Mouse (Mus musculus): ENCODE measurements around the gene Ptgds. TPM values are rescaled to one million over a fixed set of nuclear protein-coding genes. Genes with fewer than 3 reads are reported as not detected.

Ptgds gene
- polyA plus RNA-seq, 1 experiment from 2014 or later: 0.80 TPM

DNA sequence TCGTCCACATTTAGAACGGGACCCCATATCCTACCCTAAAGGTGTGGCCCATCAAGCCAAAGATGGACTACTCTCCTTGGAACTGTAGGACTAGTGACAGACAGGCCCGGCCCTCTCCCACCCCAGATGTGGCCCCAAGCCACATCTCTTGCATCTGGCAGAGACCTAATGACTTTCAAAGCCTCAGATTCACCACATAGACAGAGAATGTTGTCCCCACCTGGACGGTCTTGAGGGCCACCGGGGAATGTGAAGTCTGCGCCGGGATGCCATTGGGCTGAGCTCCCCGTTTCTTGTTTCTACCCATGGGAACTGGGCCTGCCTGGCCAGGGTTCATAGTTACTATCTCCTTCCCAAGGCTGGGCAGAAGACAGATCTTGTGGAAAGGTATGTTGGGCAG, 7.7 kb upstream of the Ptgds start:
- Histone ChIP-seq H3K4me2 (replicated peaks) (no peak overlapping the region), H3K36me3 (no peaks in the 10 kb centered on the region), H3K4me3 (no peak overlapping the region), H3K27me3 (0 out of 2 replicates have a peak, but pooled peaks cover under 1% of the 10 kb centered on the region), H3K9me3 (no peaks in the 10 kb centered on the region), H3K27ac (no peak overlapping the region), H3K9ac (no peak overlapping the region), H3K4me1 (no peaks in the 10 kb centered on the region)
- 84% methylated on average over 8 of the region's 8 CpGs for WGBS
- no peak for ATAC-seq (ENCODE audit: low FRiP score, low read depth)

DNA sequence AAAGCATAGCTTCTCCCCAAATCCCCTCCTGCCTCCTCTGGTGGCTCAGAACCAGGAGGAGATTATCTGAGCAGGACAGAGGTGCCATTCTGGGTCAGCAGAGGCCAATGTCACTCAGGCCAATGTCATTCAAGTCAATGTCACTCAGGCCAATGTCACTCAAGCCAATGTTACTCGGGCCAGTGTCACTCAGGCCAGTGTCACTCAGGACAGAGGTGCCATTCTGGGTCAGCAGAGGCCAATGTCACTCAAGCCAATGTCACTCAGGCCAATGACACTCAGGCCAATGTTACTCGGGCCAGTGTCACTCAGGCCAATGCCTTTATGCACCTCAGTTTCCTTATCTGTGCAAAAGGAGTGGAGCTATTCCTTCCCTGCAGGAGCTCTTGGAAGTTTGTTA, 2.7 kb upstream of the Ptgds start:
- Histone ChIP-seq H3K27ac (no peak overlapping the region), H3K9me3 (no peaks in the 10 kb centered on the region), H3K4me3 (no peak overlapping the region), H3K27me3 (no peaks in the 10 kb centered on the region), H3K4me1 (peaks cover 7% of the 10 kb centered on the region; the same call in 1 of the 2 replicates), H3K4me2 (replicated peaks) (no peak overlapping the region), H3K9ac (no peak overlapping the region), H3K36me3 (no peaks in the 10 kb centered on the region)
- WGBS: 77% methylated on average over 2 of the region's 2 CpGs
- ATAC-seq (ENCODE audit: low FRiP score, low read depth): no peak

DNA sequence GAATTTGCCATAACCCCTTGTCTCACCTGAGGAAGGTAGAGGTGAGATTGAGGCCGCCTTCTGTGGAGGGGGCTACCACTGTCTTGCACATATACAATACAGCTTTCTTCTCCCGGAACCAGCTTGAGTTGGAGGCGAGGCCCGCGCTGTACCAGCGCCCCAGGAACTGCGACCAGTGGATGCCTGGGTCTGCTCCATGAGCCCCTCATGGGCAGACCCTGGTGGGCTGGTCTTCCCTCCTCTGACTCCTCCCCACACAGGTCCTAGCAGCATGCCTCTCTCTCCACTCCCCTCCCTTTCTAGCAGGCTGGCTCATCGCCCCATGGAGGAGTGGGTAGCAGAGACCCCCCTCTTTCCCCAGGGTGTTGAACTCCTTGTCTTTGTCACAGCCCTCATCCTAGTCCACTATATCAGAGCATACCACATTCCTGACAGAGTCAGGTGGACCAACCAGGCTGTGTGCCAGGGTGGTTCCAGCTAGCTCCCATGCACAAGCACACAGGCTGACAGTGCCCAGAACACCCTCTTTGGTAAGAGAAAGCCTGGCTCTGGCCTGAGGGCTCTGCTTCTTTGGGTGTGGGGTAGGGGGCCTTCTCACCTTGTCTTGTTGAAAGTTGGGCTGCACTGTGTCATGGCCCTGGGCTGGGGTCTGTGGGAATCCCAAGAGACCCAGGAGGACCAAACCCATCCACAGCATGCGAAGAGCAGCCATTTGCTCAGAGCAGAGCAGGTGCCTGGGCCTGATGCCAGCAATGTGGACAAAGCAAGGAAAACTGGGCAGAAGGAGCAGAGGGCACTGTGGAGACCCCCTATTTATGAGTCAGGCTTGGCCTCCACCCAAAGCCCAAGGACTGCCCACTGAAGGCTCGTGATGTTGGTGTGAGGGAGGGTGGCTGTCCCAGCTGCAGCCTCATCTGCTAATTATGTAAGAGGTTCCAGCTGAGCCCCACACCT, 607 bp downstream of the Ptgds start:
- H3K4me2 ChIP-seq (replicated peaks): no peak overlapping the region
- peaks cover 15% of the 10 kb centered on the region; the same call in 1 of the 2 replicates for H3K4me1 ChIP-seq
- no peak overlapping the region for H3K4me3 ChIP-seq
- H3K36me3 ChIP-seq: no peaks in the 10 kb centered on the region
- 72% methylated on average over 10 of the region's 10 CpGs for WGBS
- H3K9me3 ChIP-seq: no peaks in the 10 kb centered on the region
- H3K27me3 ChIP-seq: no peaks in the 10 kb centered on the region
- ATAC-seq (ENCODE audit: low FRiP score, low read depth): no peak
- H3K9ac ChIP-seq: no peak overlapping the region
- H3K27ac ChIP-seq: no peak overlapping the region

DNA sequence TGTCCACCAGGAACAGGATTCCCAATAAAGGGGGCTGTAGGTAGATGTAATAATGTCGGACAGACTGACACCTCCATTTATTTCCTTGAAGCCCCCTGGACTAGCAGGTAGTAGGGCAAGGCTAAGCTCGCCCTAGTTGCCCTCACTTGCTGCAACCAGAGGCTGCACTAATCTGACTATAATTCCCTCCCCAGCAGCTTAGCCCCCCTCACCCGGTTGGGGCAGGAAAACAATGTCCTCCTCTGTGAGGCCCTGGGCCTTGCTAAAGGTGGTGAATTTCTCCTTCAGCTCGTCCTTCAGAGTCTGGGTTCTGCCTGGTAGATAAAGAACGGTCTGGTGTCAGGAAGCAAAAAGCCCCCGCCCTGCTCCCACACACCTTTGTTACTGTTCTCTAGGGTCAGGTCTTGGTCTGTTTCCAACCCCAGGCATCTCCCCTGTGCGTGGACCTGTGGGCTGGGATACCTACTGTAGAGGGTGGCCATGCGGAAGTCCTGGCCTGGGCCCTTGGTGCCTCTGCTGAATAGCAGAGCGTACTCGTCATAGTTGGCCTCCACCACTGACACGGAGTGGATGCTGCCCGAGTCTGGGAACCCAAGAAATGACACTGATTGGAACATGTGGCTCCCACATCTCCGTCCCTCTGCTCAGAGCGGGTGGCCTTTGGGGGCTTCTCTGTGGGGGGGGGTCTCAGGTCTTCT, 2.1 kb downstream of the Ptgds start:
- no peak for ATAC-seq (ENCODE audit: low FRiP score, low read depth)
- Histone ChIP-seq H3K9ac (no peak overlapping the region; the same call in 1 of the 2 replicates), H3K9me3 (no peaks in the 10 kb centered on the region), H3K36me3 (no peaks in the 10 kb centered on the region), H3K4me2 (replicated peaks) (no peak overlapping the region), H3K4me3 (no peak overlapping the region), H3K27ac (no peak overlapping the region), H3K27me3 (no peaks in the 10 kb centered on the region), H3K4me1 (peaks cover 15% of the 10 kb centered on the region; the same call in 1 of the 2 replicates)
- 82% methylated on average over 14 of the region's 14 CpGs for WGBS

DNA sequence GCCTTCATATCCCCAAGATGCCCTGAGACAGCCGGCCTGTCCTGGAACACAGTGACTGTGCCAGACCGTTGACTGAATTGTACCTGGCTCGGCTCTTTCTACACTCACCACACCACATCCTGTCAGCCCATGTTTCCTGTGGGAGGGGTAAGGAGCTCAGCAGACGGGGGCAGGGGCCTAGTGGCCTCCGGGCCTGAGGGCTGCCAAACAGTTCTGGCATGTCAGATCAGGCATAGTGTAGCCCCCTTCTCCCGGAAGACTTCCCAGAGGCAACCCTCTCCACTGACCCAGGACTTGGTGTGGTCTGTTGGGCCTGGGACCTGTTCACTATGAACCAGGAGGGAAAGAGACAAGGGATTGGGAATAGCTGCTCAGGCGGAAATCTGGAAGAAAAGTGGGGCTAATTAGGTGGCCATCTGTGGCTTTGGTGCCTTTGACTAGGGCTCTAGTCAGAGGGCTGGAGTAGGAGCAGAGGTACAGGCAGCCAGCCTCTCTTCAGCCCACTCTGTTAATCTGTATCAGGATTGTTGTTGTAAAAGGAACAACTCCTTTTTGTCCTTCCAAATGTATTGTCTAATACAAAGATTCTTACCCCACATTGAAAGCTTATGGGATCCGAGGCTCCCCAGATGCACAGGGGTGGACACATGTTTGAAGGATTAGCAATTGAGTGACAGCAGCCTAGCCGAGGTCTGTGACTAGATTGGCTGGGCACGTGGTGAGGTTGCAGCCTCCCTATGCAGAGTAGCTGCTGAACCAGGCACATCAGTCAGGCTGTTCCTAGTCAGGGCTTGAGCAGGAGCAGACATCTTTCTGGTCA, 3.8 kb downstream of the Ptgds start:
- Histone ChIP-seq H3K27ac (no peak overlapping the region), H3K9me3 (no peaks in the 10 kb centered on the region), H3K4me3 (no peak overlapping the region), H3K9ac (0 out of 2 replicates have a peak overlapping the region, but pooled peaks have one; percentile 45), H3K27me3 (no peaks in the 10 kb centered on the region), H3K36me3 (no peaks in the 10 kb centered on the region), H3K4me2 (replicated peaks) (no peak overlapping the region), H3K4me1 (peaks cover 20% of the 10 kb centered on the region)
- WGBS: 34% methylated on average over 10 of the region's 10 CpGs
- ATAC-seq (ENCODE audit: low FRiP score, low read depth): no peak

DNA sequence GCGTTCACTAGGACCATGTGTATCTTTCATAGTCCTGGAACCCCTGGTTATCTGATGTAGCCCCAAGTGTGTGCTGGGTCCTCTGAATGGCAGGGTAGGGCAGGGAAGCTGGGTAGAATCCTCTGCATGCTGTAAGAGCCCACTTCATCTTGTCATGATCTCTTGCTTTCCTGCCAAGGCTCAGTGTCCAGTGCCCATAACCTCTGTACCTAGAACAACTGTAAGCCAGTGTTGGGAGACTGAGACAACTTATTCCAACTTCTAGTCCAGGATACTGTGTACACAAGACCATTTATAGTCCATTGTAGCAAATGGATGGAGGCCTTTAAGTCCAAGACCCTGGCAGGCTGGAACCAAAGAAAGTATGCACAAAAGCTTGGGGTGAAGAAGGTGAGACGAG, 4.6 kb downstream of the Ptgds start:
- Histone ChIP-seq H3K36me3 (no peaks in the 10 kb centered on the region), H3K27me3 (no peaks in the 10 kb centered on the region), H3K4me2 (replicated peaks) (no peak overlapping the region), H3K4me3 (no peak overlapping the region), H3K9ac (0 out of 2 replicates have a peak overlapping the region, but pooled peaks have one; percentile 45), H3K27ac (no peak overlapping the region), H3K9me3 (no peaks in the 10 kb centered on the region), H3K4me1 (peaks cover 22% of the 10 kb centered on the region)
- WGBS: 86% methylated on average over 2 of the region's 2 CpGs
- no peak for ATAC-seq (ENCODE audit: low FRiP score, low read depth)

DNA sequence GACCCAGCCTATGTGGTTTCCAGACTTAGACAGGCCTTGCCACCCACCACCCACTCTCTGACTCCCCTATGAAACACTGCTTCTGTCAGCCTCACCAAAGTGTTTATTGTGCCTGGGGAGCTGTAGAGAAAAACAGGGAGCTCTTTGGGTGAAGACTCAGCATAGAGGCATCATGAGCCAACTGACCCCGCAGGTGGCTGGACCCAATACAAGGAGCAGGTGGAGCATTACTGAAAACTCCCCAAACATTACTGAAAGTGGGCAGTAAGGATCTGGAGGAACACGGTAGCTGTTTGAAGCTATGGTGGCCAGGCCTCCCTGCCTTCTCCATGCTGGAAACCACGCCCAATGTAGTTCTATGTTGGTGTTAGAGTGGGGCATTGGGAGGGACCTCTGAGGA, 6.2 kb downstream of the Ptgds start:
- Histone ChIP-seq H3K27me3 (no peaks in the 10 kb centered on the region), H3K4me2 (replicated peaks) (no peak overlapping the region), H3K27ac (no peak overlapping the region), H3K4me3 (no peak overlapping the region), H3K9me3 (no peaks in the 10 kb centered on the region), H3K4me1 (peaks cover 28% of the 10 kb centered on the region), H3K36me3 (peaks cover 6% of the 10 kb centered on the region), H3K9ac (no peak overlapping the region)
- 86% methylated on average over 3 of the region's 3 CpGs for WGBS
- no peak for ATAC-seq (ENCODE audit: low FRiP score, low read depth)

DNA sequence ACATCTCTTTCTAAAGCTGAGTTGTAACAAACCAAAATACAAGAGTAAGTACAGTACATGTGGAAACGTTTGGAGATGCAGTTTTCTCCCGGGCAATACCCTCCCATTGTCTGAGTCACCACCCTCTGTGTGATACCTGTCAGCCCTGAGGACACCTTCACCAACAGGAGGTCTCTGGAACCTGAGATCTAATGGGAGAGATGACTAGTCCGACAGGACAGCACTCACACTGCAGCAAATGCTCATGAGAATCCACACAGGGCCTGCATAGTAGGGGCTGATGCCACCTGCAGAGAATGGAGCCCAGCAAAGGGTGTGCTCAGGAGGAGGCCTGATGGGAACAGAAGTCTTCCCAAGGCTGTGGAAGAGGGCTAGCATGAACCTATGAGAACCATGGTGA, 8.4 kb downstream of the Ptgds start:
- H3K36me3 ChIP-seq: peaks cover 15% of the 10 kb centered on the region
- peak overlapping the region; percentile 75 for H3K4me3 ChIP-seq
- peaks cover 28% of the 10 kb centered on the region for H3K4me1 ChIP-seq
- 29% methylated on average over 3 of the region's 3 CpGs for WGBS
- ATAC-seq (ENCODE audit: low FRiP score, low read depth): no peak
- H3K4me2 ChIP-seq (replicated peaks): peak overlapping the region; percentile 87
- no peaks in the 10 kb centered on the region for H3K9me3 ChIP-seq
- peak overlapping the region; percentile 82; the same call in 1 of the 2 replicates for H3K27ac ChIP-seq
- H3K27me3 ChIP-seq: no peaks in the 10 kb centered on the region
- peak overlapping the region; percentile 62 for H3K9ac ChIP-seq

DNA sequence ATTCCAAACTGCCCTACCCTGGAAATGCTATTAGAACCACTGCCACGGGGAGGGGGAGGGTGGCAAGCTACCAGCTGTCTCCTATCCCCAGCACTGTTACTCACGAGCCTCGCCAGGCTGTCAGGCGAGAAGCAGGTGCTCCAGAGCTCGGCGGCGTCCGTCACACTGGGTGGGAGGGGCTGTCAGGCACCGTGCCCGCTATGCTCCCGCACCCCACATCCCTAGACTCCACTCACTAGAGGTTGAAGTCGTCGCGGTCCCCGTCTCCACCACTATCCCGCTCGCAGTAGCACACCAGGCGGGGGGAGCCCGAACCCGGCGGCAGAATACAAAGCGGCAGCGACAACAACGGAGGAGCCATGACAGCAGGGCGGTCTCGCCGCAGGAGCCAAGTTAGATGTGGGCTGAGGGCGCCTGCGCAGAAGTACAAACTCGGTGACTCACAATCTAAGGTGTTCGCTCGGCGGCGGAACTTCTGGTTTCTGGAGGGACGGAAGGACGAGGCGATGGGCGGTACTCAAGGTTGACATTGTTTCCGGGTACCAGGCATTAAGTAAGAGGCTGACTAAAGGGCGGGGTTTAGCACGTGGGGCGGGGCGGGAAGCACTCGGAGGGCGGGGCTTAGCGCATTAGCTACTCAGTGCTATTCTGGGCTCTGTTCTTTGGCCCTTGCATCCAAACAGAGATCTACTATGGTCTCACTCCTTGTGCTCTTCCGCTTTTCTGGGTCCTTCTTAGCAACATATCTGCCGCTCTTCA, 9.1 kb downstream of the Ptgds start, which contains the start of gene Paxx:
Gene Paxx, minus strand, starts transcription at position 544 of the 759 bp plus-strand sequence.
- WGBS: under 1% methylated on average over 48 of the region's 48 CpGs
- Histone ChIP-seq H3K36me3 (peaks cover 15% of the 10 kb centered on the region), H3K9me3 (no peaks in the 10 kb centered on the region), H3K4me3 (peak within 1 kb of the TSS; percentile 75), H3K27ac (peak within 1 kb of the TSS; percentile 82), H3K9ac (peak within 1 kb of the TSS; percentile 77), H3K4me1 (peaks cover 25% of the 10 kb centered on the region), H3K4me2 (replicated peaks) (peak within 1 kb of the TSS; percentile 87), H3K27me3 (no peaks in the 10 kb centered on the region)
- ATAC-seq (ENCODE audit: low FRiP score, low read depth): peak; percentile 89

DNA sequence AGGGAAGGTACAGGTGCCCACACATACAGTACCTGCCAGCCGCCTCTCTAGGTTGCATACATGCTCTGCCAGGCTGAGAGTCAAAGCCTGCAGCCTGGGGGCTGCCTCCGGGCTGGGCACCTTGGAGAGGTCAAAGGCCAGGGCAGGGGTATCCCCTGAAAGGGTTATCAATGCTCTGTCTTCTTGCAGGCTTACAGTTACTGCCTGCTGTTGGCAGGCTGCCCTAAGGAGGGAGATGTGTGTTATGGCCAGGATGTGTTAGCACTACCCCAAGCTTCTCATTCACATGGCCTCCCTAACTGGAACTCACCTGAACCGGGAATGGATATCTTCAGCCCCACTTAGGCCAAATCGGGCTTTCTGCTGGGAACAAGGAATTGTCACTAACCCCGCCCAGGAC, 9.7 kb downstream of the Ptgds start:
- ATAC-seq (ENCODE audit: low FRiP score, low read depth): peak; percentile 17
- peak overlapping the region; percentile 87 for H3K4me2 ChIP-seq (replicated peaks)
- H3K27ac ChIP-seq: peak overlapping the region; percentile 82
- H3K36me3 ChIP-seq: peaks cover 15% of the 10 kb centered on the region
- peak overlapping the region; percentile 77 for H3K9ac ChIP-seq
- H3K4me1 ChIP-seq: peaks cover 21% of the 10 kb centered on the region
- H3K9me3 ChIP-seq: no peaks in the 10 kb centered on the region
- WGBS: 37% methylated on average over 5 of the region's 5 CpGs
- H3K4me3 ChIP-seq: peak overlapping the region; percentile 75
- no peaks in the 10 kb centered on the region for H3K27me3 ChIP-seq

DNA sequence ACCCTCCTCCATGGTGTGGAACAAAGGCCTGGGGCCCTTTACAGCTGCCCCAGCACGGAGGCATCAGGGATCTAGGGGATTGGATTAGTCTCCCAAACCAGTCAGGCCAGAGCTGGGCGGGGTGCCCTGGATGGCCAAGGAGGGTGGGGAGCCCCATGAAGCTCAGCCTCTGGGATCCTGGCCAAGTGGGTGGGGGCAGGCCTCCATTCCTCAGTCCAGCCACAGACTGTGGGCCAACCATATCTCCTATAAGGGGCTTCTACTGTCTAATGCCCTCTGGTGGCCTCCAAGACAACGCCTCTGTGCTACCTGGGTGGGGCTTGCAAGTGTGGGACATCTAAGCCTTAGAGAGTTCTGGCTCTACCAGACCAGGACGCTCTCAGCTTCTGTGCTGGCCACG, 10.9 kb downstream of the Ptgds start:
- WGBS: 73% methylated on average over 5 of the region's 5 CpGs
- no peak for ATAC-seq (ENCODE audit: low FRiP score, low read depth)
- peaks cover 15% of the 10 kb centered on the region for H3K36me3 ChIP-seq
- no peaks in the 10 kb centered on the region for H3K27me3 ChIP-seq
- no peaks in the 10 kb centered on the region for H3K9me3 ChIP-seq
- H3K4me3 ChIP-seq: no peak overlapping the region
- H3K9ac ChIP-seq: no peak overlapping the region
- peaks cover 21% of the 10 kb centered on the region for H3K4me1 ChIP-seq
- no peak overlapping the region for H3K27ac ChIP-seq
- H3K4me2 ChIP-seq (replicated peaks): 0 out of 2 replicates have a peak overlapping the region, but pooled peaks have one; percentile 87
